Mouse (Mus musculus) embryonic fibroblast, embryonic 13.5 days (primary cell): ENCODE results near the gene Tnfrsf19.

Experiments used
- CTCF ChIP-seq: IDR thresholded peaks from 2 replicates; pipeline ENCODE4 v1.5.1; 2011; ENCODE audit warnings: mild to moderate bottlenecking, control low read depth, low read length, moderate library complexity, borderline replicate concordance; ENCODE audit not compliant: insufficient read depth
- POLR2A ChIP-seq: IDR thresholded peaks from 2 replicates; pipeline ENCODE4 v1.6.1; 2011; ENCODE audit warnings: low read depth, mild to moderate bottlenecking, control low read depth, low read length, moderate library complexity

DNA sequence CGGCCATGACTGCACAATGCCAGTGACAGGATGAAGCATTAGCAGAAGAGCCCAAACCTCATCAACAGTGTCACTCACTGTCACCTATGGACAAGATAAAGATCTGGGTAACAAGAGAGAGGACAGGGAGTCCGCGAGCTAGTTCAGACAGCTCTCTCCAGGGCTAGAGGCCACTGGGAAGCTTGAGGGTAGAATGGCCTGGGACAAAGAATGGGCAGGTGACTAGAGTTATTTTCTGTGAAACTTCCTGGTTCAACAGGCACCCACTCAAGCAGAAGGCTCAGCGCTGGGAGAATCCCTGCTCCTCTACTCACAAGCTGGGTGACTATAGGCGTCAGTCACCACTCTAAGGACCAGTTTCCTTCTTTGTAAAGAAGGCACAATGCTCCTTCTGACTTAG is 46.2 kb downstream of the Tnfrsf19 start:
- TF ChIP-seq CTCF (no peak), POLR2A (no peak)
